Mouse (Mus musculus) ES-E14 (cell line): ENCODE data around the gene Calhm5.

Experiments used
- CHD2 ChIP-seq: IDR thresholded peaks from 2 replicates; pipeline ENCODE4 v1.6.1; 2014; ENCODE audit warnings: mild to moderate bottlenecking, low read depth, low read length, inconsistent platforms
- HCFC1 ChIP-seq: IDR thresholded peaks from 2 replicates; pipeline ENCODE4 v1.6.1; 2012; ENCODE audit warnings: low read length, inconsistent platforms, borderline replicate concordance; ENCODE audit not compliant: insufficient read depth
- MAFK ChIP-seq: IDR thresholded peaks from 2 replicates; pipeline ENCODE4 v1.6.1; 2014; ENCODE audit warnings: mild to moderate bottlenecking, low read depth, low read length, inconsistent platforms; ENCODE audit not compliant: insufficient read depth
- ZC3H11A ChIP-seq: IDR thresholded peaks from 2 replicates; pipeline ENCODE4 v1.6.1; 2012; ENCODE audit warnings: low read depth, mild to moderate bottlenecking, inconsistent platforms, low read length, borderline replicate concordance
- ZNF384 ChIP-seq: IDR thresholded peaks from 2 replicates; pipeline ENCODE4 v1.6.1; 2012; ENCODE audit warnings: low read depth, low read length, inconsistent platforms

GRCm38 (mm10) chr10:34074522-34075200 is 21.7 kb downstream of the Calhm5 start:
- TF ChIP-seq MAFK (no peak), HCFC1 (no peak), ZC3H11A (no peak), ZNF384 (no peak), CHD2 (no peak)
